Mouse (Mus musculus): Measurements from ENCODE around the gene Cyp21a1.
"Not testable (repeated sequence)": the region's sequence is repeated elsewhere in the genome, so short reads cannot be mapped to it uniquely, and the experiment has no call there.

Gene Cyp21a1

DNA sequence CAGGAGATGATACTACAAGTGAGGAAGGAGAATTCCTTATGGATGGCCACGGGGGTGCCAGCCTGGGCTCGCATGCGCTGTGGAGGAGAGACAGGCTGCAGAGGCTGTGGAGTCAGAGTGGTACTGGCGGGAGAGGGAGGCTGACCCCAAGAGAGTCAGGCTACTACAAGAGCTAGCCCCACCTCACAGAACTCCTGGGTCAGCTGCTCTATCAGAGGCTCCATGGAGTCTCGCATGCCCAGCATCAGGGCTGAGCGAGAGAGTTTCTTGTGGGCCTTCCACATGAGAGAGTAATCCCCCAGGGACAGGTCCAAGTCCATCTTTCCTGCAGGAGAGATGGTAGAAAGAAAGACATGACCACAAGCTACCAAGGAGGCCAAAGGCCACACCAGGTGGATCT lies 994 bp downstream of the Cyp21a1 start:
- not testable (repeated sequence) for DNase-seq

DNA sequence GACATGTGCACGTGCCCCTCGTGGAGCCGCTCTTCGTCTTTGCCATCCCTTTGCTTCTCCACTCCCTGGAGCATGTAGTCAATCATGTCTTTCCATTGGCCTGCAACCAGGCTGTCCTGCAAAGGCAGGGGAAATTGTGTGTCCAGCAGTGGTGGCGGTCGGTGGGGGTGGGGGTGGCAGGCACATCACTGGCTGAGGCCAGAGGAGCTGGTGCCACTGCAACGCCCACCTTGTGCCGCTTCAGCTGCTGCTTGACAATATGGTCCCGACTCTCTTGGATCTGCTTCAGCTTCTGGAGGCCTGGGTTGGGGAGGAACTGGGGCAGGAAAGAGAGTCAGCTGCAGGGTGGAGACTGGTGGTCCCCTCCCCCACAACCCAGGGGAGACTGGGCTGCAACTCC lies 1.6 kb downstream of the Cyp21a1 start:
- DNase-seq: not testable (repeated sequence)

DNA sequence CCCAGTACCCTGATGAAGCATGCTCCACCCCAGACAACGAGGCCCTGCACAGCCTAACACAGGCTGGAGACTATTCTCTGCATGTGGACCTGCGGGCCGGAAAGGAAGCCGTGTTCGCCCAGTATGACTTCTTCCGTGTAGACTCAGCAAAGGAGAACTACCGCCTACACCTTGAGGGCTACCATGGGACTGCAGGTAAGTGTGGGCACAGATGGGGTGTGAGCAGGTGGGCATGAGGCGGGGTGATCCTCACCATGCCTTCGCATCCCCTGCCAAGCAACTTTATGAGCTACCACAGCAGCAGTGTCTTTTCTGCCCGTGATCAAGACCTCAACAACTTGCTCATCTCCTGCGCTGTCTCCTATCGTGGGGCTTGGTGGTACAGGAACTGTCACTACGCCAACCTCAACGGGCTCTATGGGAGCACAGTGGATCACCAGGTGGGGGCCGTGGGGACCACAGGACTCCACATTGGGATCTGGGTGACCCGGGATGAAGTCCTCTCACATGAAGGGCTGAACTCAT lies 3.5 kb downstream of the Cyp21a1 start:
- not testable (repeated sequence) for DNase-seq

DNA sequence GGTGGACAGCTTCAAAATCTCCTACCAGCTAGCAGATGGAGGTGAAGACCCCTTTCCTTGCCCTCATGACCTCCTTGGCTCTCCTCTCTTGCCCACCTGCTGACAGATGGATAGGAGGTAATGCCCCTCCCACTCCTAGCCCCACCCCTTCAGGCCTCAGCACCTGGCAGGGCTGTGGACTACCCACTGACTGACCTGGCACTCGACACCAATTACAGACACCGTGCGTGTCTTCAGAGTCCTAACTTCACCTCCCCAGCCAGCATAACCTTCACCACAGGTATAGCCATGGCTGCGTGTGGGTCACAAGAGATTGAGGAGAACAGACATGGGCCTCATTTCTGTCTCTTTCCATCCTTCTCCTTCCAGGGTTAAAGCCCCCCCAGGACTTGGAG lies 4.8 kb downstream of the Cyp21a1 start:
- DNase-seq: no peak

DNA sequence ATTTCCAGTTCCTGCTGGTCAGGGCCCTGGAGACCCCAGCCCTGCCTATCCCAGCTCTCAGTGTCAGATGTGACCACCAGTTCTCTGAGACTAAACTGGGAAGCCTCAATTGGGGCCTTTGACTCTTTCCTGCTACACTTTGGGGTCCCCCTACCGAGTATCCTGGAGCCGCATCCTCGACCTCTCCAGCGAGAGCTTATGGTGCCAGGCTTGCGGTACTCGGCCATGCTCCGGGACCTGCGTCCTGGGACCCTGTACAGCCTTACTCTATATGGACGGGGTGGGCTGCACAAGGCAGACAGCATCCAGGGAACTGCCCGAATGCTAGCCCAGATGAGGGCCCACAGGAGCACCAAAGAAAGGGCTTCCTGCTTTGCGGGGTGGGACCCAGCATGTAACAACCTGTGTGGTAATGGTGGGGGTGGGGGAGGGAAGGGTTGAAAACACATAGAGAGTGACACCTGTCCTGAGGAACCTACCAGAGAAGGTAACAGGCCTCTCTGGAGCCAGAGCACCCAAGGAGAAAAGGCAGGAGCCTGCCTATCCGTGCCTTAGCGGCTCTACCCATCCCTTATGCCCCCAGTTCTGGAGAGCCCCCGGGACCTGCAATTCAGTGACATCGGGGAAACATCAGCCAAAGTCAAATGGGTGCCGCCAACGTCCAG lies 5.4 kb downstream of the Cyp21a1 start:
- DNase-seq: no peak

DNA sequence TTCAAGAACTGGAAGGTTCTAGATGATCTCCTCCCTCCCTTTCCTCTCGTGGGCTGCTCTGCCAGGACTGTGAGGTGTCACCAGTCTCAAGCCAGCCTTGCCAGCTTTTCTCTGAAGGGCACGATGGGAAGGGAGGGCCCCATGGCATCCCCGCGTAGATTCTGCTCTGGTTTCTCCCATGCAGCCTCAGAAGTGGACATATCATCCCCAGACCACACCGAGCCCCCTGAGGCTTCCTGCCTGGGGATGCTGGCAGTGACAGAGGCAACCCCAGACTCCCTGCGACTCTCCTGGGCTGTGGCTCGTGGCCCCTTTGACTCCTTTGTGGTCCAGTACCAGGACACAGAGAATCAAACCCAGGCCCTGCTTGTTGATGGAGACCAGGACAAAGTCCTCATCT lies 6.3 kb downstream of the Cyp21a1 start:
- DNase-seq: not testable (repeated sequence)

DNA sequence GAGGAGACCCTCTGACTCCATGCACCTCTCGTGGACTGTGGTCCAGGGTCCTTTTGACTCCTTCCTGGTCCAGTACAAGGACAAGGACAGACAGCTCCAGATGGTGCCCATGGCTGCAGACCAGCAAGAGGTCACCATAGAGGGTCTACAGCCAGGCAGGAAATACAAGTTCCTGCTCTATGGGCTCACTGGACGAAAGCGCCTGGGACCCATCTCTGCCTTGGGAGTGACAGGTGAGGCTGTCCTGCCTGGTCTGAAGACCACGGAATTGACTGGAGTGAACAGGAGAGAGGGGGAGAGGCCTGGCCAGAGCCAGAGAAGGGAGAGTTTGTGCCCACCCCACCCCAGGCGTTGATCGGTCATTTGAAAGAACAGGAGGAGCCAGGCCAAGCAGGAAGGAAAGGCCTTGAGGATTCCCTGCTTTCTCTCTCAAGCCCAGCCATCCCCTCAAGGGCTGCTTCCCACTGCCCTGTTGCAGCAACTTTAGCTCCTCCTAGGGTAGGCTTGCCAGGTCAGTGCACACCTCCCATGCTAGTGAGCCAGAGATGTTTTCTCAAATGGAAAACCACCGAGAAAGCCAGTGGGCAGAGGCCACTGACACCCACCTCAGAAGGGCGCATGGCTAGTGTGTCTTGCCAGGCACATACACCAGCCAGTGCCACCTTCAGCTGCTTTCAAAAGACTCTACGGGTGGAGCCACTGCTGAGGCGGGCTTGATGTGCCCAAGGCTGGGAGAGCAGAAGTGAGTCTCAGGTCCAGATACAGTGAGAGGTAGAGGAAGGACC lies 7.0 kb downstream of the Cyp21a1 start:
- not testable (repeated sequence) for DNase-seq

DNA sequence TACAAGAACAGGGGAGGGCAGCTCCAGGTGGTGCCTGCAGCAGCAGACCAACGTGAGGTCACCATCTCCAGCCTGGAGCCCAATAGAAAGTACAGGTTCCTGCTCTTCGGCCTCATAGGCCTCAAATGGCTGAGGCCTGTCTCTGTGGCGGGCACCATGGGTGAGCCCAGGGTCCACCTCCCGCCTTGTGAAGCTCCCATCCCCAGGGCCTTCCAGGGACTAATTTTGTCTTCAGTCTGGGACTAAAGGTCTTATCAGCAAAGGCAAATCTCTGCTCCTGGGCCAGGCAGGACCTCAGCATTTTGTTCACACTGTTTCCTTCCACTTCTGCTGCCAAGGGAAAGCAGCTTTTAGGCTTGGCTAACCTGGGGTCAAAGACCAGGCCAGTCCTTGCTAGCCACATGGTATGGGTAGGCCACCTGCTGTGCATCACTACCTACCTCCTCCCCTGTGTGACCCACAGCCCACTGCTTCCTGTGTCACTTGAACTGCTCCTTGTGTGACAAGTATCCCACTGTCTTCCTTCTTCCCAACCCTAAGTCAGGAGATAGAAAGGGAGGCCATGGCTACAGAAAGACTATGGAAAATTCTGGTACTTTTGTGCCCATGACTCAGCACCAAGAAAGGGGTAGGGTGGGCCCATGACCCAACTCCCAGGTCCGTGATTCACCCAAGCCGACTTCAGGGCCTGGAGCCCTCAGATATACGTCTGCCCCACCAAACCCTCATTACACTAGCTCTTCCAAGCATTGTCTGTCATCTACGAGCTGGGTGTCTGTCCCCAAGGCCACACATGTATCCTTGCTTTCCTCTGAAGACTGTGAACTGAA lies 7.8 kb downstream of the Cyp21a1 start:
- DNase-seq: no peak

DNA sequence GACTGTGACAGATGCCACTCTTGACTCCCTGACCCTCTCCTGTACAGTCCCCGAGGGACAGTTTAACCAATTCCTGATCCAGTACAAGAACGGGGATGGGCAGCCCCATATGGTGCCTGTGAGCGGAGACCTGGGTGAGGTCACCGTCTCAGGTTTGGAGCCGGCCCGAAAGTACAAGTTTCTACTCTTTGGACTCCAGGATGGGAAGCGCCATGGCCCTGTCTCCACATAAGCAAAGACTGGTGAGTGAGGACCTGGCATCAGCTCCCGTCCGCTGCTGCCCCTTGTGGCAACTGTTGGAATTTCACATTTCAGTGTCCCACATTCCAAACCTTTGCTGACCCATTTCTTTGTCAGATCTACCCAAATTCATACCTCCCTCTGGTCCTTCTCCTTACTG lies 8.7 kb downstream of the Cyp21a1 start:
- peak; percentile 40 for DNase-seq

DNA sequence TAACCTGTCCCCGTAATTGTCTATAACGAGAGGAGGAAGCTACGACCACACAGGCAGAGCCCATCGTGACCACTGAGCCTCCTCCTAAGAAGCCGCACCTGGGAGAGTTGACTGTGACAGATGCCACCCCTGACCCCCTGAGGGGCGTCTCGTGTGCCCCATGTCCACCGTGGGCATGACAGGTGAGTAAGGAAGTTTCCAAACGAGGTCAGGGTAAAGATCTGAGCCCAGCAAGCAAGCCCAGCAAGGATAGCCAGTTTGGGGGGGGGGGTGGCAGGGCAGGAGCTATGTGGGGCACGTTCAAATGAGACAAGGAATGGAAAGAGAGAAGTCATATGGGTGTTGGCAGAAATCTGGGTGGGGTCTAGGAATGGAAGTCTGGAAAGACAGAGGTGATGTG lies 9.3 kb downstream of the Cyp21a1 start:
- DNase-seq: no peak

DNA sequence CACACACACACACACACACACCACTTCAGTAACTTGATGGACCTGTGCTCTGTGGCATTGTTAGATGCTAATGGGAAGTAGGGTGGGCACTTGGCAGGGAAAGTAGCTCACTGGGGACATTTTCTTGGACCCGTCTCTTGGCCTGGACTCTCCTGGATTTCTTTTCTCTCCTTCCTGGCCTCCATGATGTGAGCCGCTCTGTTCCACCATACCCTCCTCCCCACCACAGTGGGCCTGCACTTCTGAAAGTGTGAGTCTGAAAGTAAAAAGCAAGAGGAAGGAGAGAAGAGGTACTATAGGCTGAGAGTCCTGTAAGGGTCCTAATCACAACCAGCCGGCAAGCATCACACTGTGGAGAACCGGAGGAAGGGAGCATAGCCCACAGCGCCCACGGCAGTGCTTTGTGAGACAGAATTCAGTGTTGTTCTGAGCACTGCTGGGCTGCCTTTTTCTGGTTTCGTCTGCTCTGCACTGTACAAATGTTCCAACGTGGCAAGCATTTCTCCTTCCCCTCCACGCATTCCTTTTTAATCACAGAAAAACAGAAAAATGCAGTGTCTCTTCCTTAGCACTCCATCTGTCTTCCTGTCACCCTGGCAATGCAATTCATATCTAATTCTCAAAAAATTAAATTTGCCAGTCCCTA lies 26.6 kb downstream of the Cyp21a1 start:
- DNase-seq: no peak

DNA sequence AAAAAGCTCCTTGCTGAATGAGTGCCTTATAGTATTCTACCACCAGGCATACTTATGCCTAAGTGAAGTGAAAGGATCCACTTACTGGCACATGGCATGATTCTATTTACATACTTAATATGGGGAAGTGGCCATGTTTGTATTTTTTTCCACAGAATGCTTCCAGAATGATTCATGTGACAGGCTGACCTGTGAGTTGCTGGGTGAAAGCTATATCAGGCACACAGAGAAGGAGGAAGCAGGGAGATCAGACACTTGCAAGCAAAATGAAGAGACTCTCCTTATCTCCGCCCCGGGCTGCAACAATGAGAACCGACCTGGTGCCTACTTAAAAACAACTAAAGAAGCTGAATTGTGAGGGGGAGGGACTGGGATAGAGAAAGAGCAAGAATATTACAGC lies 42.9 kb downstream of the Cyp21a1 start:
- DNase-seq: no peak

Data from cerebellum, adult 8-10 months (tissue).